Mouse (Mus musculus): ENCODE measurements at regions not wholly inside any gene's neighbourhood (a gene's known extent, or its start where the extent isn't known, plus 50 kb on each side); places are given as distances from the start of the nearest gene placed in this dataset.
A peak's percentile ranks its signal among the peaks of the same experiment; 100 is the strongest.

- DNase-seq (ENCODE audit: low spot score) = no peak
Observed at GRCm38 (mm10) chr12:32273474-32273873, 65.0 kb upstream of the Pik3cg start.

DNA sequence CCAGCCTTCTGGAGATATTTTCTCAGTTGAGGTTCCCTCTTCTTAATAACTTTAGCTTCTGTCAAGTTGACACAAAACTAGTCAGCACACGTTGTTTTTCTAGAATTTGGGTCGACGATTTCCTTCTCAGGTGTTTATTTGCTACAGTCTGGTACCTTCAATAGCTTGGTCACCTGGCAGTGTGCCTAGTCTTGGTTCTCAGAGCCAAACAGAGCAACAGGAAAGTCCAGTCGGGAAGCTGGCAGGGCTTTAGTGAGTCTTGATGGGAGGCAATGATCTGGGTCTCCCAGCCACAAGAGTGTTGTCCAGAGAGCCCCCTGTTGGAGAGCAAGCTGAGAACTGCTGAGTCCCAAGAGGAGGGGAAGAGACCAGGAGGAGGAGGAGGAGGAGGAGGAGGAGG is 71.4 kb upstream of the Pik3cg start:
- DNase-seq (ENCODE audit: low spot score) = no peak

DNA sequence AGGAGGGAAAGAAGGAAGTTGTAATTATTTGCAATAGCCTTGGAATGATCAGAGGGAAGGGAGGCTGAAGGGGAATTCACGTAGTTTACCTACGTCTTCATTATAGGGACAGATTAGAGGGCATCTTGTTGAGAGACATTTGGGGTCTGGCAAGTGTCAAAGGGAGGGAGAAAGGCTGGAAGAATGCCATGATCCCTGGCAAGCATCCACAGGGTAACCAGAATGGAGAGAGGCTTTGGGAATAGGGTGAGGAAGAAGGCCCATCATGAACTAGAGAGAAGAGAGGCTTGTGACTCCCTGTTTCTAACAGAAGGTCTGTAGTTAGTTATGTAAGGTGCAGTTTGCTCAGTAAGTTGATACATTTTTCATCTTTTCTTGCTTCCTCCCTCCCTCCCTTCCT is 71.8 kb upstream of the Pik3cg start:
- no peak for DNase-seq (ENCODE audit: low spot score)

GRCm38 (mm10) chr12:32282371-32283163 is 74.1 kb upstream of the Pik3cg start:
- DNase-seq (ENCODE audit: low spot score) = no peak

- DNase-seq (ENCODE audit: low spot score) = no peak
Observed at GRCm38 (mm10) chr12:32285039-32285438, 76.6 kb upstream of the Pik3cg start.

DNA sequence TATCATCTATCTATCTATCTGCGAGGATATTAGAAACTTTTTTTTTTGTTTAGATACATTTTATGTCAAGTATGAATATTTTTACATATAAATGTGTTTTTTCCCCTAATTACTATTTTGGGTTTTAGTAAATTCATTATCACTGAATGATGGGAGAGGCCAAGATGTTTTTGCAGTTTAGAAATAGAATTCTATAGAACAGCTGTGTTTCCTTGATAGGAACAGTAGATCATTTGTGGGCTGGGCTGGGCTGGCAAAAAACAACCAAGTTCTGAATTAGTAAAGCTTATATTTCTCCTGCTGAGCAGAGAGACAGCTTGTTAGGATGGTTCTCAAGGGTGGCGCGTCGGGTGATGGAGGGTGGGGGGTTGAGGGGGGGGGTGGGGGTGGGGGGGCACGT is 78.2 kb upstream of the Pik3cg start:
- DNase-seq (ENCODE audit: low spot score) = no peak

DNA sequence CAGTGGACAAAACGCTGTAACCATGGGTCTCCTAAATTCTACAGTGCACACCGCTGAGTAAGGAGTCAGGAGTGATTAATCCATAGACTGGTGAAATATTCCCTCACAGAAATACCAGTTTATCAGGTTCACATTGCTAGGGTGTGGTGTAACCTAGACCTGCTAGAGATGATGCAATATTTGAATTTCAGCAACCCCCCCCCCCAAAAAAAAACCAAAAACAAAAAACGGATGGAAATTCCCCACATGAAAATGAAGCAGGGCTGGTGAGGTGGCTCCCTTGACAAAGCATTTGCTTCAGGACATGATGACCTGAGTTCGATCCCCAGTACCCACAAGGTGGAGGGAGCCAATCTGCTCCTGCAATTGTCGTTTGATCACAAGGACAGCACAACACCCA is 82.7 kb upstream of the Pik3cg start:
- DNase-seq (ENCODE audit: low spot score) = no peak

- peak; percentile 72 for DNase-seq (ENCODE audit: low spot score)
Observed at GRCm38 (mm10) chr12:32291962-32292748, 83.7 kb upstream of the Pik3cg start.

DNA sequence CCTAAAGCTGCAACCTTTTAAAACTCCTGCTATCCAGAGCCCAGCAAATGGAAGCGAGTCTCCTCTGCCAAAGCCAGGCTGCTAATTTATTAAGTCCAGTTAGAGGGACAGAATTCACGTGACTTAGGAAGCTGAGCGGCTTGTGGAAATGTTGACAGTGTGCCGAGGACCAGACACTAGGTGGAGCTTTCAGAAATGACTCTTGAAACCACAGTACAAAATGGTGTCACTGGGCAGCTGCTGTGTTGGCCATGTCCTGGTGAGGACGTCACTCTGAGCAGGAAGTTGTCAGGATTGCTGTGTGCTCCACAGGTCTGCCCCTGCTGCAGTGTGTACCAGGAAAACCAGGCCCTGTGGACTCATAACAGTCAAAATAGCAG is 84.3 kb upstream of the Pik3cg start:
- peak; percentile 25 for DNase-seq (ENCODE audit: low spot score)

DNA sequence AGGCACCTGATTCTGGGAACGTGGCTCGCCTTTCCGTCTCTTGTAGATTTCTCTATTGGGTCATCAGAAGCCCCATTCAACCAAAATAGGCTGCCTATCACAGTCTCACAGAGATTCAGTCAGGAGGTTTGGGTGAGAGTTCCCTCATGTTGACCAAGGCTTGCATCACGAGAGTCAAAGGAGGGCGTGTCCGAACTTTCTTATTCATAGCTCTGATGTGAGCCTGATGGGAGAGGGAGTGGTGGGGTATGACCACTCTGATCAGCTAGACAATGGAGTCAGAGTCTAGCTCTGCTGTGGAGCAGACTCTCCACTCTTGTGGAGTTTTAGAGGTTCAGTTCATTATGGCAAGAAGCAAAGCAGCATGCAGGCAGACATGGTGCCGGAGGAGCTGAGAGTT is 81.1 kb upstream of the Ccdc71l start:
- no peak for DNase-seq (ENCODE audit: low spot score)

GRCm38 (mm10) chr12:32299714-32300113 is 78.8 kb upstream of the Ccdc71l start:
- DNase-seq (ENCODE audit: low spot score) = no peak

DNA sequence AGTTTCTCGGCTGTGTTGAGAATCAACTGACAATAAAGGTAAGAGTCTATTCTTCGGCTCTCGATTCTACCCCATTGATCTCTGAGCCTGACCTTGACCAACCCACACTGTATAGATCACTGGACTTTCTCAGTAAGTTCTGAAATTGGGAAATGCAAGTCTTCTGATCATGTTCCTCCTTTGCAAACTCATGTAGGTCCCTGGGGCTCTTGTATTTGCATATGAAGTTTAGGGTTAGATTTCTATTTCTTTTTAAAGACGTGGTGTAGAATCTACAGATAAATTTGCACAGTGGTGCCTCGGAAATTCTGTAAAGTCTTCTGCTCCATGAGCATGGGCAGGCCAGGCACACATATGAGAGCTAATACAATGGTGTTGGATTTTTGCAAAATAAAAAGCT is 72.8 kb upstream of the Ccdc71l start:
- DNase-seq (ENCODE audit: low spot score) = no peak

DNA sequence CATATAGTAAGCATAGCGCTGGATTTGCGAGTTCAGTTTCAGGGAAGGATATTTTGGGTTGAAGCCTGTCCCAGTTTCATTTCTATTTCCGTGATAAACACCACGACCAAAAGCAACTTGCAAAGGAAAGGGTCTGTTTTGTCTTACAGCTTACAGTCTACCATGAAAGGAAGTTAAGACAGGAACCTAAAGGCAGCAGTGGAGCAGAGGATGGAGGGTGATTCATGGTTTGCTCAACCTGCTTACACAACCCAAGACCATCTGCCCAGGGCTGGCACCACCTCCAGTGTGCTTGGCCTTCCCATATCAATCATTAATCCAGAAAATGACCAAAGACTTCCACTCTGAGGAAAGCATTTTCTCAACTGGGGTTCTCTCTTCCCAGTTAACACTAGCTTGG is 72.2 kb upstream of the Ccdc71l start:
- peak; percentile 4 for DNase-seq (ENCODE audit: low spot score)

DNA sequence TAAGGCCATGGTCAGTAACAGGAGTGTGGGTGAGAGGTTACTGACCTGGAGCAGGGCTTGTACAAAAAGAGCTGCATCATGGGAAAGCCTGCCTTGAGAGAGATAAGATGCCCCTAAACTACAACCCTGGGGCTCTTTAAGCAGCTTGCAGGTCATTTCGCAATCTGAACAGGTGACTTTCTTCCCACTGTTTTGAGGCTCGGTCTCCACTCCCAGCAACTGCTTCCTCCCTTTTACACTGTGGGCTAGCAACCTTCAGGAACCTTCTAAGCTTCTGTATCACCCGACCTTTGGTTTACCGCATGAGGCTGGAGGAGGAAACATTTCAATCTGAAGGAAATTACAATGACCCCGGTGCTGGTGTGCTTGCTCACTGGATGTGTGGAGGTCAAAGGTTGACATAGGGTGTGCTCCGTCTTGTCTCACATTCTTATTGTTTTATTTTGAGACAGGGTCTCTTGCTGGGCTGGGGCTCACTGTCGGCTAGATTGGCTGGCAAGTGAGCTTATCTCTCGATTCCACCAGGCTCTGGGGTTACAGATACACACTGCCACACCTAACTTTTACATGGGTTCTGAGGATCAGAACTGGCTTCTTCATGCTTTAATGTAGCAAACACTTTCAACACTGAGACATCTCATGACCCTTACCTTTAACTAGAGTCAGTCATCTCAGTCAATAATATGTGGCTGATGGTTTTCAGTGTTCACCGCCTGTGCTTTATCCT is 71.1 kb upstream of the Ccdc71l start:
- no peak for DNase-seq (ENCODE audit: low spot score)

DNA sequence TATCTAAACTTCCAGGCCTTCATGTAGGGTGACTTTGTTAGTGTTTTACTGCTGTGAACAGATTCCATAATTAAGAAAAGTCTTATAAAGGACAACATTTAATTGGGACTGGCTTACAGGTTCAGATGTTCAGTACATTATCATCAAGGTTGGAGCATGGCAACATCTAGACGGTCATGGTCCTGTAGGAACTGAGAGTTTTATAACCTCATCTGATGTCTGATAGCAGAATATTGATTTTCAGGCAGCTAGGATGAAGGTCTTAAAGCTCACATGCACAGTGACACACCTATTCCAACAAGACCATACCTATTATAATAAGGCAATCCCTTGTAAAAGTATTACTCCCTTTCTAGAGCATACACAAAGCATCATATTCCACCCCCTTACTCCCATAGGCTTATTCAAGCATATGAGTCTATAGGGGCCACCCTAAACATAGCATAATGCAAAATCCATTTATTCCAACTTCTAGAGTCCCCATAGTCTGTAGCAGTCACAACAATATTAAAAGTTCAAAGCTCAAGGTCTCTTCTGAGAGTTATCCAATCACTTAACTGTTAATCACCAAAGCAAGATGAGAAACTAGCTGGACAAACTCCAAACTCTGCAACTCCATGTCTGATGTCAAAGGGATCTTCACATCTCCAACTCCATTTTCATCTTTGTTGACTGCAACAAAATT is 63.3 kb upstream of the Ccdc71l start:
- no peak for DNase-seq (ENCODE audit: low spot score)
